Mouse (Mus musculus) hindbrain, postnatal 0 days (tissue): ENCODE measurements at regions not wholly inside any gene's neighbourhood (a gene's known extent, or its start where the extent isn't known, plus 50 kb on each side); places are given as distances from the start of the nearest gene placed in this dataset.

Experiments
- ATAC-seq: fragments of 200-750 bp; cut with Nextera tagmentation; 2 replicates; pipeline ENCODE4 v1.8.0; 2017; ENCODE audit warnings: mild to moderate bottlenecking, moderate TSS enrichment, moderate library complexity
- DNase-seq: peaks from one replicate; pipeline ENCODE4 v3.0.0-alpha.2; 2015; ENCODE audit warnings: low spot score
- H3K27ac ChIP-seq: fragments of 300-500 bp; sonication (generic); 2 replicates; pipeline ENCODE4 v1.5.1; 2014; ENCODE audit warnings: mild to moderate bottlenecking
- H3K27me3 ChIP-seq: fragments of 300-500 bp; sonication (generic); 2 replicates; pipeline ENCODE4 v1.6.1; 2014; ENCODE audit warnings: low read length, mixed read lengths; ENCODE audit not compliant: insufficient read depth
- H3K36me3 ChIP-seq: fragments of 300-500 bp; sonication (generic); 2 replicates; pipeline ENCODE4 v1.6.1; 2014; ENCODE audit warnings: low read length, mixed read lengths; ENCODE audit not compliant: insufficient read depth
- H3K4me1 ChIP-seq: fragments of 300-500 bp; sonication (generic); 2 replicates; pipeline ENCODE4 v1.6.1; 2014; ENCODE audit warnings: antibody characterized with exemption, low read length, mixed read lengths; ENCODE audit not compliant: insufficient read depth
- H3K4me2 ChIP-seq: fragments of 300-500 bp; sonication (generic); 2 replicates; pipeline ENCODE4 v1.6.1; 2014; ENCODE audit warnings: low read depth, mild to moderate bottlenecking, low read length, moderate library complexity, mixed read lengths
- H3K4me3 ChIP-seq: fragments of 300-500 bp; sonication (generic); 2 replicates; pipeline ENCODE4 v1.5.1; 2014; ENCODE audit warnings: low read length
- H3K9ac ChIP-seq: fragments of 300-500 bp; sonication (generic); replicated peaks from 2 replicates; pipeline ENCODE4 v1.6.1; 2014; ENCODE audit warnings: mild to moderate bottlenecking, low read length, moderate library complexity, mixed read lengths
- H3K9me3 ChIP-seq: fragments of 300-500 bp; sonication (generic); 2 replicates; pipeline ENCODE4 v1.6.1; 2016; ENCODE audit warnings: low read length, mixed read lengths
- CTCF ChIP-seq: IDR thresholded peaks from 2 replicates; pipeline ENCODE4 v1.5.1; 2016; ENCODE audit warnings: antibody characterized with exemption, control low read depth, low read depth
- WGBS: fragments of 180-500 bp; shearing (Covaris S2); extraction: QIAGEN DNeasy Blood & Tissue Kit; methylation state at CpG from one replicate; pipeline ENCODE4 v1.1.7; 2014; 5-methylcytosine and 5-hydroxymethylcytosine counted together

- DNase-seq (peak; percentile 7), ATAC-seq (no peak)
- Histone ChIP-seq H3K9me3 (no peaks in the 10 kb centered on the region), H3K36me3 (no peaks in the 10 kb centered on the region), H3K9ac (no peak overlapping the region), H3K4me2 (no peak overlapping the region), H3K4me3 (no peak overlapping the region), H3K4me1 (no peaks in the 10 kb centered on the region), H3K27me3 (no peaks in the 10 kb centered on the region), H3K27ac (no peak overlapping the region)
- no peak for TF ChIP-seq CTCF
- 61% methylated on average over 2 of the region's 2 CpGs for WGBS
Observed at GRCm38 (mm10) chr5:70252061-70252620, 590.3 kb downstream of the Gabrg1 start.
